8 mouse cellular contexts compared by ENCODE assay signal in genomic region chr8:70234080-70234780, GRCm38 (mm10). TPM values are rescaled to one million over a fixed set of nuclear protein-coding genes. Genes with fewer than 3 reads are reported as not detected.
DNase-seq lines count a peak whose midpoint lies in the region; ATAC-seq lines count a peak whose summit lies in the region.

Gene Sugp2 (plus strand): TSS chr8:70234226.
Gene Armc6 (minus strand): TSS chr8:70234466.

- no peaks in the 10 kb centered on the region for H3K9me3 ChIP-seq in heart, embryonic 14.5 days (ENCODE audit: control insufficient read depth, low read length)
- no peaks in the 10 kb centered on the region for H3K9me3 ChIP-seq in liver, embryonic 13.5 days (replicated peaks)
- H3K9me3 ChIP-seq in stomach, embryonic 16.5 days (replicated peaks; ENCODE audit: control insufficient read depth, low read length), result no peaks in the 10 kb centered on the region

- H3K4me3 ChIP-seq in brown adipose tissue, adult 24 weeks (ENCODE audit: insufficient read depth, low read depth, low read length), result peak within 1 kb of the TSS; percentile 80
- H3K4me3 ChIP-seq in heart, embryonic 14.5 days (ENCODE audit: control insufficient read depth in 1 of 2, insufficient read depth in 1 of 2, low read depth in 1 of 2, low read length in 2 of 2), result peak within 1 kb of the TSS; percentile 67 to 74
- H3K4me3 ChIP-seq in liver, embryonic 13.5 days (replicated peaks), result peak within 1 kb of the TSS; percentile 76
- peak within 1 kb of the TSS; percentile 77 for H3K4me3 ChIP-seq in stomach, embryonic 16.5 days (replicated peaks; ENCODE audit: low read length)

- H3K27me3 ChIP-seq in heart, embryonic 14.5 days (ENCODE audit: control insufficient read depth, insufficient read depth, low read length), result no peaks in the 10 kb centered on the region
- H3K27me3 ChIP-seq in liver, embryonic 13.5 days, result no peaks in the 10 kb centered on the region
- no peaks in the 10 kb centered on the region for H3K27me3 ChIP-seq in stomach, embryonic 16.5 days (ENCODE audit: control insufficient read depth, insufficient read depth, low read length)

- peak within 1 kb of the TSS; percentile 88 for H3K9ac ChIP-seq in heart, embryonic 14.5 days (ENCODE audit: low read length)
- H3K9ac ChIP-seq in liver, embryonic 13.5 days, result peak within 1 kb of the TSS; percentile 88
- H3K9ac ChIP-seq in stomach, embryonic 16.5 days (ENCODE audit: low read length), result peak within 1 kb of the TSS; percentile 89

- peaks cover 51% of the 10 kb centered on the region for H3K36me3 ChIP-seq in heart, embryonic 14.5 days (ENCODE audit: control insufficient read depth, insufficient read depth, low read length)
- H3K36me3 ChIP-seq in liver, embryonic 13.5 days, result peaks cover 51% of the 10 kb centered on the region
- peaks cover 12% of the 10 kb centered on the region; the same call in 1 of the 2 replicates for H3K36me3 ChIP-seq in stomach, embryonic 16.5 days (ENCODE audit: control insufficient read depth, insufficient read depth, low read length)

- peak within 1 kb of the TSS; percentile 100 for H3K27ac ChIP-seq in brown adipose tissue, adult 24 weeks (replicated peaks; ENCODE audit: low read depth, low read length)
- H3K27ac ChIP-seq in heart, embryonic 14.5 days (replicated peaks in 1 of 2; ENCODE audit: control insufficient read depth in 1 of 2, insufficient read depth in 1 of 2, low read depth in 2 of 2, low read length in 2 of 2), result peak within 1 kb of the TSS; percentile 90 to 91
- peak within 1 kb of the TSS; percentile 95 for H3K27ac ChIP-seq in liver, embryonic 13.5 days
- H3K27ac ChIP-seq in stomach, embryonic 16.5 days (ENCODE audit: low read length), result peak within 1 kb of the TSS; percentile 95

- DNase-seq in CD4-positive, CD25-positive, alpha-beta regulatory T cell, adult 2 months (ENCODE audit: low read depth, low spot score), result peak; percentile 99
- peak; percentile 94 for DNase-seq in fibroblast of lung, adult 2 months (ENCODE audit: low read depth)
- peak; percentile 98 for DNase-seq in kidney, postnatal 14 days
- DNase-seq in liver, embryonic 13.5 days, result peak; percentile 97
- peak; percentile 95 for DNase-seq in neural tube, embryonic 10.5 days (ENCODE audit: extremely low spot score, low spot score)

- no peaks in the 10 kb centered on the region for H3K4me1 ChIP-seq in brown adipose tissue, adult 24 weeks (ENCODE audit: control insufficient read depth, insufficient read depth, insufficient read length, low read length)
- H3K4me1 ChIP-seq in heart, embryonic 14.5 days (ENCODE audit: control insufficient read depth in 2 of 2, insufficient read depth in 2 of 2, low read length in 2 of 2), result peaks cover 6 to 19% of the 10 kb centered on the region in 2 experiments
- H3K4me1 ChIP-seq in liver, embryonic 13.5 days (replicated peaks), result peaks cover 61% of the 10 kb centered on the region
- peaks cover 17% of the 10 kb centered on the region for H3K4me1 ChIP-seq in stomach, embryonic 16.5 days (ENCODE audit: control insufficient read depth, insufficient read depth, low read length)

- under 1% methylated on average over 60 of the region's 67 CpGs for WGBS in heart, embryonic 14.5 days
- under 1% methylated on average over 67 of the region's 67 CpGs for WGBS in liver, embryonic 13.5 days (ENCODE audit: insufficient replicate concordance)
- under 1% methylated on average over 67 of the region's 67 CpGs for WGBS in stomach, embryonic 16.5 days

- peak within 1 kb of the TSS; percentile 96 for H3K4me2 ChIP-seq in heart, embryonic 14.5 days (ENCODE audit: low read length)
- peak within 1 kb of the TSS; percentile 96 for H3K4me2 ChIP-seq in liver, embryonic 13.5 days
- peak within 1 kb of the TSS; percentile 97 for H3K4me2 ChIP-seq in stomach, embryonic 16.5 days (ENCODE audit: low read depth, low read length)

- ATAC-seq in heart, embryonic 14.5 days (ENCODE audit: insufficient number of reproducible peaks, insufficient read depth, low FRiP score, low read depth), result peak; percentile 95
- peak; percentile 97 for ATAC-seq in liver, embryonic 13.5 days (ENCODE audit: low read depth)
- ATAC-seq in stomach, embryonic 16.5 days (ENCODE audit: insufficient read depth, low FRiP score), result peak; percentile 98

RNA-seq across cellular contexts. Expression of gene Sugp2, which starts in this region (rescaled TPM):
- polyA plus RNA-seq in brown adipose tissue, adult 24 weeks (2012; ENCODE audit: insufficient read depth, insufficient read length, missing spikeins), result 5.9 and 10.4 TPM in 2 replicates
- 23.1 and 29.1 TPM in 2 replicates for polyA plus RNA-seq in heart, embryonic 14.5 days (2014; fragmentation: Nextera tagmentation; extraction: Ambion mirVana)
- polyA plus RNA-seq in liver, embryonic 13.5 days (2015; fragmentation: Nextera tagmentation; extraction: Ambion mirVana), result 12.4 and 14.3 TPM in 2 replicates
- polyA plus RNA-seq in stomach, embryonic 16.5 days (2015; fragmentation: Nextera tagmentation; extraction: Ambion mirVana), result 25.6 and 26.4 TPM in 2 replicates

RNA-seq across cellular contexts. Expression of gene Armc6, which starts in this region (rescaled TPM):
- 5.0 and 6.7 TPM in 2 replicates for polyA plus RNA-seq in brown adipose tissue, adult 24 weeks (2012; ENCODE audit: insufficient read depth, insufficient read length, missing spikeins)
- 12.1 and 16.5 TPM in 2 replicates for polyA plus RNA-seq in heart, embryonic 14.5 days (2014; fragmentation: Nextera tagmentation; extraction: Ambion mirVana)
- polyA plus RNA-seq in liver, embryonic 13.5 days (2015; fragmentation: Nextera tagmentation; extraction: Ambion mirVana), result 17.4 and 18.9 TPM in 2 replicates
- 25.3 and 27.0 TPM in 2 replicates for polyA plus RNA-seq in stomach, embryonic 16.5 days (2015; fragmentation: Nextera tagmentation; extraction: Ambion mirVana)

Comparison
In these comparisons a context has a peak if more than half of its experiments do, and no peak if none do; other contexts are left out.
1. Peak in every context shown above with its lines: DNase-seq, ATAC-seq, H3K4me3 ChIP-seq and H3K27ac ChIP-seq.